Mouse (Mus musculus) forebrain, embryonic 14.5 days (tissue): ENCODE measurements around the gene Llcfc1. TPM values are rescaled to one million over a fixed set of nuclear protein-coding genes. Genes with fewer than 3 reads are reported as not detected.

ENCODE experiments used
- ATAC-seq: fragments of 200-750 bp; cut with Nextera tagmentation; 2 replicates; pipeline ENCODE4 v1.8.0; 2017; ENCODE audit warnings: mild to moderate bottlenecking, moderate library complexity
- DNase-seq: peaks from one replicate; pipeline ENCODE4 v3.0.0-alpha.2; 2015; ENCODE audit warnings: low spot score
- H3K27ac ChIP-seq: fragments of 300-500 bp; sonication (generic); 2 replicates; pipeline ENCODE4 v1.5.1; 2014; ENCODE audit warnings: low read depth, mild to moderate bottlenecking, control low read depth, low read length, moderate library complexity
- H3K27me3 ChIP-seq: fragments of 300-500 bp; sonication (generic); replicated peaks from 2 replicates; pipeline ENCODE4 v1.6.1; 2014; ENCODE audit warnings: low read length, control low read depth, mixed read lengths; ENCODE audit not compliant: control insufficient read depth, insufficient read depth
- H3K36me3 ChIP-seq: fragments of 300-500 bp; sonication (generic); 2 replicates; pipeline ENCODE4 v1.6.1; 2014; ENCODE audit warnings: low read length, control low read depth; ENCODE audit not compliant: control insufficient read depth, insufficient read depth
- H3K4me1 ChIP-seq: fragments of 300-500 bp; sonication (generic); 2 replicates; pipeline ENCODE4 v1.6.1; 2014; ENCODE audit warnings: antibody characterized with exemption, low read length, control low read depth; ENCODE audit not compliant: control insufficient read depth, insufficient read depth
- H3K4me2 ChIP-seq: fragments of 300-500 bp; sonication (generic); 2 replicates; pipeline ENCODE4 v1.6.1; 2014; ENCODE audit warnings: mild to moderate bottlenecking, control low read depth, low read length
- H3K4me3 ChIP-seq: fragments of 300-500 bp; sonication (generic); 2 replicates; pipeline ENCODE4 v1.5.1; 2014; ENCODE audit warnings: low read depth, low read length, control low read depth
- H3K9ac ChIP-seq: fragments of 300-500 bp; sonication (generic); 2 replicates; pipeline ENCODE4 v1.6.1; 2014; ENCODE audit warnings: mild to moderate bottlenecking, low read length, control low read depth, moderate library complexity
- H3K9me3 ChIP-seq: fragments of 300-500 bp; sonication (generic); replicated peaks from 2 replicates; pipeline ENCODE4 v1.6.1; 2016; ENCODE audit warnings: low read length, control low read depth, mixed read lengths; ENCODE audit not compliant: control insufficient read depth
- WGBS: fragments of 180-500 bp; shearing (Covaris S2); extraction: QIAGEN DNeasy Blood & Tissue Kit; methylation state at CpG from one replicate; pipeline ENCODE4 v1.1.7; 2014; 5-methylcytosine and 5-hydroxymethylcytosine counted together
- polyA plus RNA-seq: library from polyadenylated mRNA; unstranded; fragments of >200 nt; fragmentation: Nextera tagmentation; extraction: Ambion mirVana; gene quantifications from 2 replicates; pipeline ENCODE4 v1.2.1, GENCODE M21; 2014

Gene Llcfc1
- polyA plus RNA-seq = not detected in 2 replicates

- WGBS = 82% methylated on average over 2 of the region's 2 CpGs
- H3K4me1 ChIP-seq = no peaks in the 10 kb centered on the region
- H3K4me2 ChIP-seq = no peak within 1 kb of the TSS
- H3K4me3 ChIP-seq = no peak within 1 kb of the TSS
- DNase-seq (no peak), ATAC-seq (no peak)
- no peaks in the 10 kb centered on the region for H3K27me3 ChIP-seq
- H3K9ac ChIP-seq = no peak within 1 kb of the TSS
- H3K36me3 ChIP-seq = no peaks in the 10 kb centered on the region
- no peak within 1 kb of the TSS for H3K27ac ChIP-seq
- H3K9me3 ChIP-seq = no peaks in the 10 kb centered on the region
Measured at GRCm38 (mm10) chr6:41684131-41684530, at the start of gene Llcfc1. Llcfc1 (plus strand) TSS chr6:41684431.

DNA sequence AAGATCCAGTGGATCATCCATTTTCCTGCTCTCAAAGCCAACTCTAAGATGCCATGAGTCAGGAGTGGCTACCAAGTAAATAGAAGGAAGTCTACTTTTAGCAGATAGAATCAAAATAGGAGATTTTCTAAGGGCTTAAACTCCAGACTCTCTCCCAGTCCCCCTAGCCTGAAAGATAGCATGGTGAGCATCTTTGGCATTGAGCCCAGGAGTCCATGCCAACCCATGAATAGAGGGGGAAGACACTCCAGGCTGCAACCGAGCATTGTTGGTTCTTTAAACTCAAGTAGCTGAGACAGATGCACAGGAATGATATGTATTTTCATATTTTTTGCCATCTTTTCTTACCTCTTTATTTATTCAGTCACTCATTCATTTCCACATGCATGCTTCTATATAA is 49.0 kb upstream of the Llcfc1 start:
- no peak for ATAC-seq
- H3K9ac ChIP-seq = no peak overlapping the region
- no peaks in the 10 kb centered on the region for H3K4me1 ChIP-seq
- H3K27me3 ChIP-seq = no peaks in the 10 kb centered on the region
- no peak overlapping the region for H3K4me2 ChIP-seq
- no peak overlapping the region for H3K27ac ChIP-seq
- H3K9me3 ChIP-seq = no peaks in the 10 kb centered on the region
- 30% methylated on average over 1 of the region's 1 CpGs for WGBS
- H3K36me3 ChIP-seq = no peaks in the 10 kb centered on the region
- peak; percentile 19 for DNase-seq
- no peak overlapping the region for H3K4me3 ChIP-seq

- DNase-seq (no peak), ATAC-seq (no peak)
- Histone ChIP-seq H3K9ac (no peak within 1 kb of the TSS), H3K4me3 (no peak within 1 kb of the TSS), H3K27ac (no peak within 1 kb of the TSS), H3K9me3 (no peaks in the 10 kb centered on the region), H3K27me3 (no peaks in the 10 kb centered on the region), H3K4me2 (no peak within 1 kb of the TSS), H3K4me1 (no peaks in the 10 kb centered on the region), H3K36me3 (no peaks in the 10 kb centered on the region)
- 15% methylated on average over 5 of the region's 5 CpGs for WGBS
Measured at GRCm38 (mm10) chr6:41636178-41636577, 48.1 kb upstream of the Llcfc1 start, which contains the start of gene Trpv6. Trpv6 (minus strand) TSS chr6:41636405.

GRCm38 (mm10) chr6:41637393-41637792 is 46.8 kb upstream of the Llcfc1 start:
- WGBS = 21% methylated on average over 1 of the region's 1 CpGs

DNA sequence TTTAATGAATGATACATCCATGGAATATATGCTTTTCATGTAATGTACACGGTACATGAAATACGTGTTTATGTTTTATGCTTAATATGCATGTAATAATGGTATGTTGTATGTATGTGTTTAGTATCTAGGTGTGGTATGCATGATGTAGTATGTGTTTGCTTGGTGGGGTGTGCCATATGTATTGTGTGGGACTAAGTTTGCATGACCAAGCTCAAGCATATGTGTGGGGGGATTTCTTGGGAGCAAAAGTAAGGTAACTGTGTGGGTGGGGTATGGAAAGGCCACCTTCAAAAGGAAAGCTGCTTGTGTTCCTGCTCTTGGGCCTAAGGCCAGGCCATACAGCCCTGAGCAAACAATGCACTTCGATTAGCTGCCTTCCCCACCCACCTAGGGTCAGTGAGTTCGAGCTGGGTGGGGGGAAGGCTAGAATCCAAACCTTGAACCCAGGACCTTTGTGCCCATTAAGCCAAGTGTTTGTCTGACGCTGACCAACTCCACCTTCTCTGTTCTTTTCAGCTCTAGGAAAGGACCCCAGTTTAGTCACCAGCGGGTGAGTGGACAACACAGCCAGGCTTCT is 46.2 kb upstream of the Llcfc1 start:
- WGBS = 85% methylated on average over 6 of the region's 6 CpGs
- Histone ChIP-seq H3K4me3 (no peak overlapping the region), H3K27ac (no peak overlapping the region), H3K4me1 (no peaks in the 10 kb centered on the region), H3K9ac (no peak overlapping the region), H3K27me3 (no peaks in the 10 kb centered on the region), H3K9me3 (no peaks in the 10 kb centered on the region), H3K36me3 (no peaks in the 10 kb centered on the region), H3K4me2 (no peak overlapping the region)
- ATAC-seq = no peak
- DNase-seq = no peak

More at GRCm38 (mm10) chr6:41637393-41637792, 46.8 kb upstream of the Llcfc1 start:
- Histone ChIP-seq H3K36me3 (no peaks in the 10 kb centered on the region), H3K9me3 (no peaks in the 10 kb centered on the region), H3K27me3 (no peaks in the 10 kb centered on the region), H3K4me3 (no peak overlapping the region), H3K4me1 (no peaks in the 10 kb centered on the region), H3K4me2 (no peak overlapping the region), H3K9ac (no peak overlapping the region), H3K27ac (no peak overlapping the region)
- ATAC-seq (peak; percentile 65), DNase-seq (peak; percentile 52)

GRCm38 (mm10) chr6:41640449-41640848 is 43.8 kb upstream of the Llcfc1 start:
- no peak overlapping the region for H3K9ac ChIP-seq
- no peak overlapping the region for H3K4me3 ChIP-seq
- no peaks in the 10 kb centered on the region for H3K27me3 ChIP-seq
- H3K36me3 ChIP-seq = no peaks in the 10 kb centered on the region
- WGBS = 66% methylated on average over 3 of the region's 3 CpGs
- H3K4me2 ChIP-seq = no peak overlapping the region
- no peak for ATAC-seq
- no peaks in the 10 kb centered on the region for H3K9me3 ChIP-seq
- no peak overlapping the region for H3K27ac ChIP-seq
- peak; percentile 4 for DNase-seq
- H3K4me1 ChIP-seq = no peaks in the 10 kb centered on the region

- no peak for ATAC-seq
- Histone ChIP-seq H3K36me3 (no peaks in the 10 kb centered on the region), H3K9me3 (no peaks in the 10 kb centered on the region), H3K4me3 (no peak overlapping the region), H3K9ac (no peak overlapping the region), H3K4me2 (no peak overlapping the region), H3K27ac (no peak overlapping the region), H3K4me1 (no peaks in the 10 kb centered on the region), H3K27me3 (no peaks in the 10 kb centered on the region)
- WGBS = 84% methylated on average over 6 of the region's 6 CpGs
- no peak for DNase-seq
Measured at GRCm38 (mm10) chr6:41641173-41641866, 42.9 kb upstream of the Llcfc1 start.

DNA sequence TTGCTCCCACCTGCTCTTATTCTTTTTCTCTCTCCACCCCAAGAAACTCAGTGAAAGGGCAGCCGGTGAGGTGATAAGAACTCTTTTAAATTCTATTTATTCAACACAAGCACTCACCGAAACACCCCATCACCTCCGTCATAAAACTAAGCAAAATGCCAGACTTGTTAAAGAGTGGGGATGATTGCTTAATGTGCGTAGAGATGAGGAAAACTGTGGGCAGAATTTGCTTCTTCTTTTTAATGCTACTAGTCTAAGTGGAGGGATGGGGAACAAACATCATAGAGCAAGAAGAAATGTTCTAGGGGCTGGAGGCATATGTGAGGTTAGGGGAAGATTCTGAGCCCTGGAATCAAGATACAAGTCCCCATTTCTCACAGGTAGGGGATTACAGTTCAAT is 41.5 kb upstream of the Llcfc1 start:
- no peak for DNase-seq
- H3K4me1 ChIP-seq = no peaks in the 10 kb centered on the region
- H3K27ac ChIP-seq = no peak overlapping the region
- H3K4me3 ChIP-seq = no peak overlapping the region
- H3K4me2 ChIP-seq = no peak overlapping the region
- WGBS = 88% methylated on average over 4 of the region's 4 CpGs
- no peak for ATAC-seq
- H3K36me3 ChIP-seq = no peaks in the 10 kb centered on the region
- H3K9me3 ChIP-seq = no peaks in the 10 kb centered on the region
- H3K9ac ChIP-seq = no peak overlapping the region
- no peaks in the 10 kb centered on the region for H3K27me3 ChIP-seq

GRCm38 (mm10) chr6:41643227-41643626 is 41.0 kb upstream of the Llcfc1 start:
- H3K9ac ChIP-seq = no peak overlapping the region
- no peaks in the 10 kb centered on the region for H3K9me3 ChIP-seq
- DNase-seq = no peak
- H3K4me3 ChIP-seq = no peak overlapping the region
- H3K27ac ChIP-seq = no peak overlapping the region
- no peaks in the 10 kb centered on the region for H3K4me1 ChIP-seq
- no peaks in the 10 kb centered on the region for H3K36me3 ChIP-seq
- 88% methylated on average over 3 of the region's 3 CpGs for WGBS
- ATAC-seq = no peak
- no peak overlapping the region for H3K4me2 ChIP-seq
- no peaks in the 10 kb centered on the region for H3K27me3 ChIP-seq
